ENCODE assay signal across 7 mouse cellular contexts in genomic region chr12:8496679-8497313, GRCm38 (mm10). TPM values are rescaled to one million over a fixed set of nuclear protein-coding genes. Genes with fewer than 3 reads are reported as not detected.
DNase-seq lines count a peak whose midpoint lies in the region; ATAC-seq lines count a peak whose summit lies in the region.

No protein-coding gene starts in this region.

- H3K27ac ChIP-seq in lung, embryonic 15.5 days: peak overlapping the region; percentile 93
- H3K27ac ChIP-seq in forebrain, embryonic 14.5 days (ENCODE audit: low read depth, low read length): peak overlapping the region; percentile 27; the same call in 1 of the 2 replicates
- peak overlapping the region; percentile 84 for H3K27ac ChIP-seq in limb, embryonic 12.5 days
- H3K27ac ChIP-seq in stomach, embryonic 16.5 days (ENCODE audit: low read length): peak overlapping the region; percentile 96

- H3K9me3 ChIP-seq in lung, embryonic 15.5 days: no peaks in the 10 kb centered on the region
- H3K9me3 ChIP-seq in forebrain, embryonic 14.5 days (replicated peaks; ENCODE audit: control insufficient read depth, low read length): no peaks in the 10 kb centered on the region
- H3K9me3 ChIP-seq in limb, embryonic 12.5 days: no peaks in the 10 kb centered on the region
- no peaks in the 10 kb centered on the region for H3K9me3 ChIP-seq in stomach, embryonic 16.5 days (replicated peaks; ENCODE audit: control insufficient read depth, low read length)

- peak overlapping the region; percentile 83 for H3K4me2 ChIP-seq in lung, embryonic 15.5 days
- H3K4me2 ChIP-seq in forebrain, embryonic 14.5 days (ENCODE audit: low read length): peak overlapping the region; percentile 89
- H3K4me2 ChIP-seq in limb, embryonic 12.5 days: peak overlapping the region; percentile 94
- H3K4me2 ChIP-seq in stomach, embryonic 16.5 days (ENCODE audit: low read depth, low read length): peak overlapping the region; percentile 89

- H3K27me3 ChIP-seq in lung, embryonic 15.5 days: no peaks in the 10 kb centered on the region
- H3K27me3 ChIP-seq in forebrain, embryonic 14.5 days (replicated peaks; ENCODE audit: control insufficient read depth, insufficient read depth, low read length): no peaks in the 10 kb centered on the region
- no peaks in the 10 kb centered on the region for H3K27me3 ChIP-seq in limb, embryonic 12.5 days
- H3K27me3 ChIP-seq in stomach, embryonic 16.5 days (ENCODE audit: control insufficient read depth, insufficient read depth, low read length): no peaks in the 10 kb centered on the region

- DNase-seq in lung, postnatal 10 days: no peak
- no peak for DNase-seq in forebrain, embryonic 14.5 days (ENCODE audit: low spot score)
- no peak for DNase-seq in urinary bladder, postnatal 25 days (ENCODE audit: low spot score)
- no peak for DNase-seq in layer of hippocampus, adult 8-10 months (ENCODE audit: low spot score in 2 of 2)

- no peaks in the 10 kb centered on the region for H3K36me3 ChIP-seq in lung, embryonic 15.5 days
- H3K36me3 ChIP-seq in forebrain, embryonic 14.5 days (ENCODE audit: control insufficient read depth, insufficient read depth, low read length): no peaks in the 10 kb centered on the region
- no peaks in the 10 kb centered on the region for H3K36me3 ChIP-seq in limb, embryonic 12.5 days
- no peaks in the 10 kb centered on the region for H3K36me3 ChIP-seq in stomach, embryonic 16.5 days (ENCODE audit: control insufficient read depth, insufficient read depth, low read length)

- no peak overlapping the region for H3K9ac ChIP-seq in lung, embryonic 15.5 days
- peak overlapping the region; percentile 37 for H3K9ac ChIP-seq in forebrain, embryonic 14.5 days (ENCODE audit: low read length)
- H3K9ac ChIP-seq in limb, embryonic 12.5 days (replicated peaks): no peak overlapping the region
- H3K9ac ChIP-seq in stomach, embryonic 16.5 days (ENCODE audit: low read length): peak overlapping the region; percentile 61; the same call in 1 of the 2 replicates

- peak overlapping the region; percentile 92 for H3K4me3 ChIP-seq in lung, embryonic 15.5 days
- H3K4me3 ChIP-seq in forebrain, embryonic 14.5 days (ENCODE audit: low read depth, low read length): peak overlapping the region; percentile 84
- no peak overlapping the region for H3K4me3 ChIP-seq in limb, embryonic 12.5 days (replicated peaks)
- H3K4me3 ChIP-seq in stomach, embryonic 16.5 days (replicated peaks; ENCODE audit: low read length): peak overlapping the region; percentile 90

- 31% methylated on average over 2 of the region's 2 CpGs for WGBS in lung, embryonic 15.5 days
- 38% methylated on average over 2 of the region's 2 CpGs for WGBS in forebrain, embryonic 14.5 days
- 47% methylated on average over 2 of the region's 2 CpGs for WGBS in limb, embryonic 12.5 days
- WGBS in stomach, embryonic 16.5 days: 40% methylated on average over 2 of the region's 2 CpGs

- H3K4me1 ChIP-seq in lung, embryonic 15.5 days: peaks cover 54% of the 10 kb centered on the region
- H3K4me1 ChIP-seq in forebrain, embryonic 14.5 days (ENCODE audit: control insufficient read depth, insufficient read depth, low read length): peaks cover 33% of the 10 kb centered on the region
- peaks cover 39% of the 10 kb centered on the region for H3K4me1 ChIP-seq in limb, embryonic 12.5 days (replicated peaks)
- peaks cover 32% of the 10 kb centered on the region for H3K4me1 ChIP-seq in stomach, embryonic 16.5 days (ENCODE audit: control insufficient read depth, insufficient read depth, low read length)

- ATAC-seq in lung, embryonic 15.5 days (ENCODE audit: borderline replicate concordance, extremely low read depth, low FRiP score, low TSS enrichment): no peak
- ATAC-seq in forebrain, embryonic 14.5 days: no peak
- no peak for ATAC-seq in limb, embryonic 12.5 days (ENCODE audit: insufficient number of reproducible peaks, insufficient read depth, low FRiP score, low TSS enrichment, low read depth)
- ATAC-seq in stomach, embryonic 16.5 days (ENCODE audit: insufficient read depth, low FRiP score): no peak

RNA-seq across cellular contexts. Expression of gene Rhob, which starts 3.0 kb away (rescaled TPM):
- polyA plus RNA-seq in lung, embryonic 15.5 days (2015; fragmentation: Nextera tagmentation; extraction: Ambion mirVana): 49.4 and 52.1 TPM in 2 replicates
- polyA plus RNA-seq in forebrain, embryonic 14.5 days (2014; fragmentation: Nextera tagmentation; extraction: Ambion mirVana): 74.4 and 94.6 TPM in 2 replicates
- 32.4 and 35.1 TPM in 2 replicates for polyA plus RNA-seq in limb, embryonic 12.5 days (2016; fragmentation: Nextera tagmentation; extraction: Ambion mirVana)
- polyA plus RNA-seq in stomach, embryonic 16.5 days (2015; fragmentation: Nextera tagmentation; extraction: Ambion mirVana): 32.0 and 34.3 TPM in 2 replicates
- 100 to 1,000 TPM; 285 to 368 (median 321) TPM for total RNA-seq in layer of hippocampus, adult 8-10 months (2022)

Comparison
In these comparisons a context has a peak if more than half of its experiments do, and no peak if none do; other contexts are left out.
1. H3K27ac ChIP-seq: peak in every context shown above with its lines; median percentile 96 in stomach, embryonic 16.5 days; 93 in lung, embryonic 15.5 days; 84 in limb, embryonic 12.5 days; 27 in forebrain, embryonic 14.5 days.
2. H3K9ac ChIP-seq: peak in forebrain, embryonic 14.5 days (single experiment) and stomach, embryonic 16.5 days (single experiment); none in lung, embryonic 15.5 days (single experiment) and limb, embryonic 12.5 days (single experiment).
3. Peak in every context shown above with its lines, with median percentiles within 50 percentile points of each other: H3K4me2 ChIP-seq.